Mouse (Mus musculus): ENCODE measurements around the gene Lbr.

Lbr gene

GRCm38 (mm10) chr1:181873086-181873920 lies 30.5 kb upstream of the Lbr start:
- H3K36me3 ChIP-seq (ENCODE audit: insufficient read depth, low read length): no peaks in the 10 kb centered on the region
- no peak for TF ChIP-seq POU5F1 (IDR thresholded peaks at IDR 0.05; ENCODE audit: borderline replicate concordance, low read length)
- TF ChIP-seq CTCF (conservative IDR thresholded peaks at IDR 0.05; ENCODE audit: low read length): no peak
- no peak for TF ChIP-seq NANOG (IDR thresholded peaks at IDR 0.05; ENCODE audit: borderline replicate concordance, low read length)
- H3K4me3 ChIP-seq (replicated peaks; ENCODE audit: low read length): no peak overlapping the region
- no peaks in the 10 kb centered on the region for H3K27me3 ChIP-seq (ENCODE audit: insufficient read depth, low read length)
- peaks cover 21% of the 10 kb centered on the region for H3K9me3 ChIP-seq (ENCODE audit: low read length)
- peaks cover 14% of the 10 kb centered on the region for H3K4me1 ChIP-seq (replicated peaks; ENCODE audit: low read depth, low read length)

GRCm38 (mm10) chr1:181872639-181873038 lies 29.8 kb upstream of the Lbr start:
- peaks cover 26% of the 10 kb centered on the region for H3K9me3 ChIP-seq (ENCODE audit: low read length)
- peaks cover 10% of the 10 kb centered on the region for H3K4me1 ChIP-seq (replicated peaks; ENCODE audit: low read depth, low read length)
- TF ChIP-seq NANOG (IDR thresholded peaks at IDR 0.05; ENCODE audit: borderline replicate concordance, low read length) (no peak), POU5F1 (IDR thresholded peaks at IDR 0.05; ENCODE audit: borderline replicate concordance, low read length) (no peak), CTCF (conservative IDR thresholded peaks at IDR 0.05; ENCODE audit: low read length) (no peak)
- H3K4me3 ChIP-seq (replicated peaks; ENCODE audit: low read length): no peak overlapping the region
- no peaks in the 10 kb centered on the region for H3K27me3 ChIP-seq (ENCODE audit: insufficient read depth, low read length)
- no peaks in the 10 kb centered on the region for H3K36me3 ChIP-seq (ENCODE audit: insufficient read depth, low read length)

GRCm38 (mm10) chr1:181866429-181867280 lies 23.8 kb upstream of the Lbr start:
- H3K27me3 ChIP-seq (ENCODE audit: insufficient read depth, low read length): no peaks in the 10 kb centered on the region
- no peak overlapping the region for H3K4me3 ChIP-seq (replicated peaks; ENCODE audit: low read length)
- H3K36me3 ChIP-seq (ENCODE audit: insufficient read depth, low read length): no peaks in the 10 kb centered on the region
- TF ChIP-seq NANOG (IDR thresholded peaks at IDR 0.05; ENCODE audit: borderline replicate concordance, low read length) (no peak), POU5F1 (IDR thresholded peaks at IDR 0.05; ENCODE audit: borderline replicate concordance, low read length) (no peak), CTCF (conservative IDR thresholded peaks at IDR 0.05; ENCODE audit: low read length) (peak; percentile 56)
- peaks cover 15% of the 10 kb centered on the region for H3K9me3 ChIP-seq (ENCODE audit: low read length)
- H3K4me1 ChIP-seq (replicated peaks; ENCODE audit: low read depth, low read length): peaks cover 56% of the 10 kb centered on the region

- Histone ChIP-seq H3K4me3 (replicated peaks; ENCODE audit: low read length) (no peak overlapping the region), H3K27me3 (ENCODE audit: insufficient read depth, low read length) (no peaks in the 10 kb centered on the region), H3K4me1 (replicated peaks; ENCODE audit: low read depth, low read length) (peaks cover 64% of the 10 kb centered on the region), H3K9me3 (ENCODE audit: low read length) (peaks cover 13% of the 10 kb centered on the region), H3K36me3 (ENCODE audit: insufficient read depth, low read length) (no peaks in the 10 kb centered on the region)
- TF ChIP-seq POU5F1 (IDR thresholded peaks at IDR 0.05; ENCODE audit: borderline replicate concordance, low read length): no peak
- TF ChIP-seq NANOG (IDR thresholded peaks at IDR 0.05; ENCODE audit: borderline replicate concordance, low read length): no peak
- no peak for TF ChIP-seq CTCF (conservative IDR thresholded peaks at IDR 0.05; ENCODE audit: low read length)
Observed at GRCm38 (mm10) chr1:181865863-181866216, 23.0 kb upstream of the Lbr start.

- H3K36me3 ChIP-seq (ENCODE audit: insufficient read depth, low read length): no peaks in the 10 kb centered on the region
- peak overlapping the region; percentile 41; the same call in 1 of the 2 replicates for H3K4me3 ChIP-seq (replicated peaks; ENCODE audit: low read length)
- peaks cover 10% of the 10 kb centered on the region for H3K9me3 ChIP-seq (ENCODE audit: low read length)
- peaks cover 70% of the 10 kb centered on the region for H3K4me1 ChIP-seq (replicated peaks; ENCODE audit: low read depth, low read length)
- no peak for TF ChIP-seq NANOG (IDR thresholded peaks at IDR 0.05; ENCODE audit: borderline replicate concordance, low read length)
- no peak for TF ChIP-seq POU5F1 (IDR thresholded peaks at IDR 0.05; ENCODE audit: borderline replicate concordance, low read length)
- no peak for TF ChIP-seq CTCF (conservative IDR thresholded peaks at IDR 0.05; ENCODE audit: low read length)
- H3K27me3 ChIP-seq (ENCODE audit: insufficient read depth, low read length): no peaks in the 10 kb centered on the region
Observed at GRCm38 (mm10) chr1:181864971-181865862, 22.4 kb upstream of the Lbr start.

GRCm38 (mm10) chr1:181863431-181863830 lies 20.6 kb upstream of the Lbr start:
- H3K4me3 ChIP-seq (replicated peaks; ENCODE audit: low read length): peak overlapping the region; percentile 43; the same call in 1 of the 2 replicates
- H3K9me3 ChIP-seq (ENCODE audit: low read length): peaks cover 8% of the 10 kb centered on the region
- TF ChIP-seq NANOG (IDR thresholded peaks at IDR 0.05; ENCODE audit: borderline replicate concordance, low read length) (no peak), POU5F1 (IDR thresholded peaks at IDR 0.05; ENCODE audit: borderline replicate concordance, low read length) (no peak), CTCF (conservative IDR thresholded peaks at IDR 0.05; ENCODE audit: low read length) (no peak)
- no peaks in the 10 kb centered on the region for H3K27me3 ChIP-seq (ENCODE audit: insufficient read depth, low read length)
- H3K4me1 ChIP-seq (replicated peaks; ENCODE audit: low read depth, low read length): peaks cover 86% of the 10 kb centered on the region
- H3K36me3 ChIP-seq (ENCODE audit: insufficient read depth, low read length): no peaks in the 10 kb centered on the region

- peak overlapping the region; percentile 43 for H3K4me3 ChIP-seq (replicated peaks; ENCODE audit: low read length)
- no peaks in the 10 kb centered on the region for H3K27me3 ChIP-seq (ENCODE audit: insufficient read depth, low read length)
- no peak for TF ChIP-seq CTCF (conservative IDR thresholded peaks at IDR 0.05; ENCODE audit: low read length)
- TF ChIP-seq NANOG (IDR thresholded peaks at IDR 0.05; ENCODE audit: borderline replicate concordance, low read length): no peak
- no peak for TF ChIP-seq POU5F1 (IDR thresholded peaks at IDR 0.05; ENCODE audit: borderline replicate concordance, low read length)
- peaks cover 11% of the 10 kb centered on the region for H3K9me3 ChIP-seq (ENCODE audit: low read length)
- H3K4me1 ChIP-seq (replicated peaks; ENCODE audit: low read depth, low read length): peaks cover 89% of the 10 kb centered on the region
- no peaks in the 10 kb centered on the region for H3K36me3 ChIP-seq (ENCODE audit: insufficient read depth, low read length)
Observed at GRCm38 (mm10) chr1:181862676-181863374, 20.0 kb upstream of the Lbr start.

Measured in E14TG2a.4 (cell line).